Mouse (Mus musculus): ENCODE results near the gene Matn4.

Gene Matn4

DNA sequence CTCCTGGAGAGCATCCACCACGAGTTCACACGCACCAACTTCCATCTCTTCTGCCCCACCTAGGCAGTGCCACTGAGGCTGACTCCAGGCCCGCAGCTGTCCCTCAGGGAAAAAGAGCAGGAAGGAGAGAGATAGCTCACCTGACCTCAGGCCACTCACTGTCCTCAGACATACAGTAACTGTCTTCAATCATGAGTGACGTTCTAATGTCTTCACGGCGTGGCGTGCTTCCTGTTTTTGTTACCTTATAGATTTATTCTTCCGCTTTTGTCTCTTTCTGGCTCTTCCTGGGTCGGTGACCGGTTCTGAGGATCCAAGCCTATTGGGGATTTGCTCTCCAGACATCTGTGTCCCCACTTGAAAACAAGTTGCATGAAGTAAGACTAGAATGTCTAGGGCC, 9.6 kb upstream of the Matn4 start:
- peak in 1 of 2 experiments; percentile 57 for DNase-seq (ENCODE audit: low spot score in 2 of 2)

DNA sequence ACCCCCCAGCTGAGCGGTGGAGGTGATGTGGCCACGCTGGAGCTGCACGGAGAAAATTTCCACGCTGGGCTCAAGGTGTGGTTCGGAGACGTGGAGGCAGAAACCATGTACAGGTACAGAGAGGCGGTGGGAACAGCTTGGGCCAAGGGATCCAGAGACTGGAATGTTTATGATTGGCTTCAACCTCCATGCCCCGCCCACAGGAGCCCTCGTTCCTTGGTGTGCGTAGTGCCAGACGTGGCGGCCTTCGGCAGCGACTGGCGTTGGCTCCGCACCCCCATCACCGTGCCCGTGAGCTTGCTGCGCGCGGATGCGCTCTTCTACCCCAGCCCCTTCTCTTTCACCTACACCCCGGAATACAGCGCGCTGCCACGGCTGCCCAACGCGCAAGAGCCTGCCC, 9.2 kb upstream of the Matn4 start:
- no peak for DNase-seq (ENCODE audit: low spot score in 2 of 2)

DNA sequence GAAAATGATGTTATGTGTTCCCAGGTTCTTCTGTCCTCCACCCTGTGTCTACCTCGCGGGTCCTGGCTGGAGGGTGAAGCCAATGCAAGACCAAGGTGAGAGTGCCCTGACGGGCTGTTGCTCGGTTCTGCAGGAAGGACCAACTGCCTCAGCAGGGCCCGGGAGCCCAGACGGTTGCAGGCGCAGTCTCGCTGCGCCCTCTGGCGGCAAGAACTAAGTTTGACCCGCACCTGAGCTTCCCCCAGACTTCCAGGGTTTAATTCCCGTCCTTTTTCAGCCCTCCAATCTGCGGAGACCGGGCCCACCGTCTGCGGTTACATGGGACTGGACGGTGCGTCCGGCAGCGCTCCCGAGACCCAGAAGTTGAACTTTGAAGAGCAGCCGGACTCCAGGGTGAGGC, 2.7 kb upstream of the Matn4 start:
- peak; percentile 16 to 43 for DNase-seq (ENCODE audit: low spot score in 2 of 2)

DNA sequence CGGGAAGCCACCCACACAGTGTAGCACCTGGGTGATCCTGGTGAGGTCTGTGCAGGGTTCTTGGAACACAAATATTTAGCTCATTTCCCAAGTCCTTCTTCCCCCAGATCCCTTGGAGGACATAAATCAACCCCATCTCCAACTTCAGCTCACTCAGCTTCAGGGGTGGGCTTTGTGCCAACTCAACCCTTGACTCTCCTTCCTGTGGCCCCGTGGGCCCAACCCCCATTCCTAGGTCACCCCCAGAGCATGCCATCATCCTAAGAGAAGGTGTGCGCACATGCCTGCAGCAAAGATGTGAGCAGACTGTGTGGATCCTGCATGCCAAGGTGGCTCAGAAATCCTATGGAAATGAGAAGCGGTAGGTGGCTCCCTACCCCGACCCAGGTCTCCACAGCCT, 559 bp upstream of the Matn4 start:
- DNase-seq (ENCODE audit: low spot score in 2 of 2): no peak

DNA sequence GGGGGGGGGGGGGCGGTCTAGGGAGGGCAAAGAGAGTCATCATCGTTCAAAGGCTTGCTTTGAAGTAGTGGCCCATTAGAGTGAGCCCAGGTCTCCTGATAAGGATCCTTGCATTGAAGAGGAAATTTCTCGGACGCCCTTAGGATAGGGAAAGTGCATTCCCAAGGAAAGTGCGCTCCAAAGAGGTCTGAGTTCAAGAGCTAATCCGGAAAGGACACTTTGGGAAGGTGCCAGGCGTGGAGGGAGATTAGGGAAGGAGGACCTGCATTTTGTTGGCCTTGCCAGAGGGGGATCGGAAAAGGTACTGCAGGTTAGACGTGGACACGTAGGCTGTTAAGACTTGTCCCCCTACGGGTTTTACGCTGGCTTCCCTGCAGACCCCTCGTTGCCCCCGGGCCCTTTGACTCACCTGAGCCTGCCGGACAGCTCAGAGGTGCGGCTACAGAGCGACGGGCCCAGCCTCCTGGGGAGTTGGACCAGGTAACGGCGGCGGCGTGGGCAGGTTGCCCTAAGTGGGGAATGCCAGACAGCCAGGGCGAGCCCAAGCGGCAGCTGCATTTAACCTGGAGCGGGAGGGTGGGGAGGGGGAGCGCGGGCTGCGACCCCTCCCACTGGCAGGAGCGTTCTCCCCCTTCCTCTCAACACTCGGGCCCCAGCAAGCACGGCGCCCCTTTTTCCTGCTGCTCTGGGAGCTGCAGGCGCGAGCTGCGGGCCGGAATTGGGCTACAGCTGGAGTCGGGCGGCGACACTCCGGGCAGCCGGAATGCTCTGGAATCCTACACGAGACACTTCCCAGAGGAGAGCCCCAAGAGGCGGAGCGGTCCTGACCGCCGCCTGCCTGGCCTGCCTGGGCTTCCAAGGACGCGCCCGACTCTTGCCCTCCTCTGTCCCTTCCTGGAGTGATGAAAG, 624 bp downstream of the Matn4 start:
- DNase-seq (ENCODE audit: low spot score in 2 of 2): no peak

DNA sequence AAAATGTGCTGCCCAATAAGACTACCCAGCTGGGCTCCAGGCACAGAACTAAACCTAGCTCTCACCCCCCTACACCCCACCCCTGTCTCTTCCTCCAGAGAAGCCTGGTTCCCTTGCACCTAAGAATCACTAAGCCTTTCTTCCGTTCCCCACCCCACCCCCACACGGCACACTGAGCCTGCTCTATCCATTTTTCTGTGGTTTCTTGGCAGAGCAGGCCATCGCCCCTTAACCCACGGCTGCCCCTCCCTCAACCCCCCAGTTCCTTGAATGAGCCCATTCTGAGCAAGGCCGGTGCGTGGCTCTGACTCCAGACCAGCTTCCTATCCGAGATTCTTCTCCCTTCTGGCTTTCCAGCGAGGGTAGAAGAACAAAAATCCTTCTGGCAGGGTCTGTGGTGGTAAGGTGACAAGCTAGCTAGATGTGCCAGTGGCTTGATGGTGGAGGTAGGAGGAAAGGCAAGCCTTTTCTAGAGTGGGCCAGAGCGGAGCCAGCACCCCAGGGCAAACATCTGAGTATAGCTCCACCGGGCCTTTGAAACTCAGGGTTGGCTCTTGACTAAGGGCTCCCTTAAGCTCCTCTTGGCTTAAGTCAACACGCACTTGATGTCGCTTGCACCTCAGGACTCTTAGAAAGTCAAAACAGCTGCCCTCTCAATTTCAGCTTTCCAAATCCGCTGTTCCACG, 1.4 kb downstream of the Matn4 start:
- no peak for DNase-seq (ENCODE audit: low spot score in 2 of 2)

DNA sequence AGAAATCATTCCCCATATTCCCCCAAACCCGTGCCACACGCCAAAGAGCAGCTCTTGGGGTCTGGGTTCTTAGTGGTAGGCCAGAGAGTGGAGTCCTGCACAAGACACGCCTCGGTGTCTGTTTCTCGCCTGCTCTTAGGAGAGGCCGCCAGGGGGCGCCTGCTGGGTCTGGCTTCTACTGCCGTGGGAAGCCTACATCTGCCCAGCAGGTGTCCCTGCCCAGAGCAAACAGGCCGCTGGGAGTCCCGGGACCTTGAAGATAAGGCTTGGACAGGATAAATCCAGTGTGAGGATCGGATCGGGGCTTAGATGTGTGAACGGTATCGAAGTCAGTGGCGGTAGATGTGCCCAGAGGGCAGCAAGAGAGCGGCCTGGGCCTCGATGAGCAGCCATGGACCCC, 2.1 kb downstream of the Matn4 start, which contains the start of gene Rbpjl:
Gene Rbpjl, plus strand, starts transcription at position 236 of the 400 bp plus-strand sequence.
- peak; percentile 54 to 76 for DNase-seq (ENCODE audit: low spot score in 2 of 2)

DNA sequence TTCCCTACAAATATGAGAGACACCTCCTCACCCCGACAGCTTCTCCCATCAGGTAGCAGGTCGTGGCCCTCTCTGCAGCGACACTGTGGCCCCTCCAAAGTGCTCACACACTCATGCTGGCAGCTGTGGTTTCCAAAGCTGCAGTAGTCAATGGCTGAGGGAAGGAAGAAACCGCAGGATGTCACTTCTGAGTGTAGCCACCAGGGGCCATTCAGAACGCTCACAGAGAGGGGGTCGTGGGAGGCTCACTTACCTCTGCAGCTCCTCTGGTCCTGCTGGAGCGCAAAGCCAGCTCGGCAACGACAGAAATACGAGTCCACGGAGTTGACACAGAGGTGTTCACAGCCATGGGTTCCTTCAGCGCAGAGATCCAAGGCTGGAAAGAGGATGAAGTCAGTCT, 8.0 kb downstream of the Matn4 start:
- DNase-seq (ENCODE audit: low spot score in 2 of 2): no peak

DNA sequence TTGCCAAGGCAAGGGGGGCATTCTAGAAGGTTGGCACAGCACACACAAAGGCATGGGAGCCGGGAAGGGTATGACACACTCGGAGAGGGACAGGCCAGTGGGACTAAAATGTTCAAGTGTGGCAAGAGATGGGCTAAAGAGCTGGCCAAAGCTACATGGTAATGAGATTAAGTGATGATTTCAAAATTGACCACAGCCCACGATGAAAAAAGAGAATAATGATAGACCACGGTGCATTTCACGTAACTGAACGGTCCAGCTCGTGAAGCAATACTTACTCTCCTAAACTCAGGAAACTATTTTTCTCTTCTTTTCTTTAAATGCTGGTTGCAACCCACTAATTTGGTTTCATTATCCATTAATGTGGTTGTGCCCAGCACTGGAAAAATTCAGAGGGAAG, 8.9 kb downstream of the Matn4 start:
- DNase-seq (ENCODE audit: low spot score in 2 of 2): no peak

DNA sequence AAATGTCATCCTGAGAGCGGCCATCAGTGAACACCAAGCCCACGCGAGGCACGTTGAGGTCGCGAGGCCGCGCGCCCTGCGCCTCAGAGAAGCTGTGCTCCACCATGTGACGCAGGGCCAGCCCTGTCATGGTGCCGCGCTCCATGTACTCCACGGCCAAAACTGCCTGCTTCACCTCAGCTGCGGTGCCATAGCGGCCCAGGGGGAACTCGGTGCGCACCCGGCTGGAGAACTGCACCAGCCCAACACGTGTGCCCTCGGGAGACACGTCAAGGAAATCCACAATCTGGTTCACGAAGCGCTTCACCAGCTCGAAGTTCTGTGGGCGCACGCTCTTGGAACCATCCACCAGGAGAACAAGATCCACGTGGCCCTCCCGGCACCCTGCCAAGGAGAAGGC, 11.8 kb downstream of the Matn4 start:
- no peak for DNase-seq (ENCODE audit: low spot score in 2 of 2)

DNA sequence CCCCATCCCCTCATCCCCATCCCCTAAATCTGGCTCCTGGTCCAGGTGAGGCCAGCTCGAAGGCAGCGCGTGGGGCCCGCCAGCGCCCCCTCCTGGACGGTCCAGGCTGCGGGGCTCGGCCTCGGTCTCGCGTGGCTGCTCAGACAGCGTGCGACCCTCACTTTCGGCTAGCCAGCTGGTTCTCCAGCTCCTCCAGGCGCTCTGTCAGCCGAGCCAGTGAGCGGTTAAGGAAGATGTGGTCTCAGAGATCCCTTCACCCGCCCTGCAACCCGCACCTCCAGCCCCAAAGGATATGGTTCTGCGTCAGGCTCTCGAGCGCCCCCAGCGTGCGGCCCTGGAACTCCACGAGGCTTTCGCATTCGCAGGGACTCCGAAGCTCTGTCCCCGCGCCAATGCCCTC, 15.5 kb downstream of the Matn4 start:
- peak; percentile 69 to 82 for DNase-seq (ENCODE audit: low spot score in 2 of 2)

DNA sequence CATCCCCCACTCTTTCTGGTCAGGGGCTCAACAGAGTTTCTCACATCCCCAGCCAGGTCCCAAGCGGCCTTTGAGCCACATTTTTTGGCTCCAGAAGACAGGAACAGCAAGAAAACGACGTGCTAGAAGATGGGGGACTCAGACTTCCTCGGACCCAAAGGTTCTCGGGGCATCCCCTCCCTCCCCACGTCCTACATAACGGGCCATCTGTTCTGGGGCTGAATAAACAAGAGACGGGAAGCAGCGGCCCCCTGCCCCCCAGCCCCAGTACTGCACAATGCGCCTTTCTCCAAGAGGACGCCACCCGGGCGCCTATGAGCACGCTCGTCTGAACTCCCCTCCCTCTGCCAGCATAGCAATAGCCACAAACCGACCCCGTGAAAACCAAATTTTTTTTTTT, 15.9 kb downstream of the Matn4 start, which contains the start of gene Slpi:
Gene Slpi, minus strand, starts transcription at position 76 of the 400 bp plus-strand sequence.
- DNase-seq (ENCODE audit: low spot score in 2 of 2): no peak

DNA sequence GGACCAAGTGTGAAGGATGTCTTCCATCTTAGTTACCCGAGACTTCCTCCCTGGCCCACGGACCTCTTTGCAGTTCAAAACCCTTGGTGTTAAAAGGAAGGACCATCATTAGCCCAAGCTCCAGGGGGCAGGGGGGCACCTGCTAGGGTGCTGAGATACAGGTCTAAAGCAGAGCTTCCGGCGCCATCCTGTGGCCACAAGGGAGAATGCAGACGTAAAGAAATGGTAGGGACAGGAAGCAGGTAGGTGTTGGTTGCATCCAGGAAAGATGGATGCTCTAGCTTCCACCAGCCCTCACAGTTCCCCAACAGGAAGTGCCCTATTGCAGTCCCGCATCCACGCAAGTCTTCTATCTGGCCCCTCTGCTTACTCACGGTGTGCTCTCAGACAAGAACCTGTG, 18.0 kb downstream of the Matn4 start:
- DNase-seq (ENCODE audit: low spot score in 2 of 2): peak; percentile 25 to 69

DNA sequence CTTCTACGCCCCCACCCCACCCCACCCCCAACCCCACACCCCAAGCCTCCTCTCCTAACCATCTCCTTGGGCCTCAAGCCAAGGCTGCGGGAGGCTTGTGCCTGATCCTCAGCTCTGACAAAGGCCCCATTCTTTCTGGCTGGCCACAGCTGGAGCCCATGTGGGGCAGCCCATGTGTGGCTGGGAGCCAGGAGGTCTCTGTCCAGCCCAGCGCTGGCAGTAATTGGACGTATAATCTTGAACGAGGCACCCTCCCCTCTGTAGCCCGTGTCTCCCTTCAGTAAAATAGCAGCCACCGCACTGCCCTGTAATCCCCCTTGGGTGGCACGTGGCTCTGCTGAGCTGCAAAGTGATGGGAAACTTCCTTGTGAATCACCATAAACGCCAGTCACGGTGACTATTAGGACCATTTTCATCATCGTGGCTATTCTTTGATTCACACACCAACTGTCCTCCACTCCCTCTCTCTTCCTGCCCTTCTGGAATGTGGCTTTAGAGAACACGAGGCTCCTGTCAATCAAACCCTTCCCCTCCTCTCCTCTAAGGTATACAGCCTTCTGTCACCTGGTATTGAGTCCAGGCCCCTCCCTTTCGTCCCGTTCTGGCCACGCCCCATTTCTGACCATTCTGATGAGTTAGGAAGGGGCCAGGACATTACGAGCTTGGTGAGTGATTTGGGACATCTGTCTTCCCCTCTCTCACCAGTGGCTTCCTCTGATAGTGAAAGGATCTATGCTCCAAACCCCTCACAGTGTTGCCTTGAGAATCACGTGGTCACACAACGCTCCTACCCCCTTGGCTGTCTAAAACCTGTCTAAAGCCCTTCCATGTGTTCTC, 18.8 kb downstream of the Matn4 start:
- no peak for DNase-seq (ENCODE audit: low spot score in 2 of 2)

DNA sequence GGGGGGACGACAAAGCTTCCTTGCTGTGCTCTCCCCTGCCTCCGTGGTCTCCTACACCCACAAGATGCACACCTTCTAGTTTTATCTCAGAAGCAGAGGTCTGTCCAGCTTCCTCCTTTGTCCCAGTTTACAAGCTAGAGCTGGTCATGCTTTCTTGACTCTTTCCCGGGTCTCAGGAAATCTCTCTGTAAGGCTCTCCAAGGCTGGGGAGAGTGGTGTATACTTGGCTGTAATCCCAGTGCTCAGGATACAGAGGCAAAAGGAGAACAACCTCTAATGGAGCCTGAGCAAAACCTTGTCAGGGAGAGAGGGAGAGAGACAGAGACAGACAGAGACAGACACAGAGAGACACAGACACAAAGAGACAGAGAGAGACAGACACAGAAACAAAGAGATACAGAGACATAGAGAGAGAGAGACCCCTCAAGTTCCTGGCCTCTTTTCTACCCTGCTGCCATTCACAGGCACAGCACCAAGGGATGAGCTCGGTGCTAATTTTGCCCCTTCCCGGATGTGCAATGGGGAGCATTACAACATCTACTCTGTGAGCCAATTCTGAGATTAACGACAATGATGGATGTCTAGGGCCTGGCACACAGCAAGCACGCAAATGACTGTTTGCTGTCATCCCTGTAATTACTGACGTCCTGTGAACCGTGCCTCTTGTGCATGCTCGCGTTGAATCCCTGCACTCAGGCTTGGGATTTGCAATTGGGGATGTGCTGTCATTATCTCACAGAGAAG, 21.1 kb downstream of the Matn4 start:
- DNase-seq (ENCODE audit: low spot score in 2 of 2): no peak

DNA sequence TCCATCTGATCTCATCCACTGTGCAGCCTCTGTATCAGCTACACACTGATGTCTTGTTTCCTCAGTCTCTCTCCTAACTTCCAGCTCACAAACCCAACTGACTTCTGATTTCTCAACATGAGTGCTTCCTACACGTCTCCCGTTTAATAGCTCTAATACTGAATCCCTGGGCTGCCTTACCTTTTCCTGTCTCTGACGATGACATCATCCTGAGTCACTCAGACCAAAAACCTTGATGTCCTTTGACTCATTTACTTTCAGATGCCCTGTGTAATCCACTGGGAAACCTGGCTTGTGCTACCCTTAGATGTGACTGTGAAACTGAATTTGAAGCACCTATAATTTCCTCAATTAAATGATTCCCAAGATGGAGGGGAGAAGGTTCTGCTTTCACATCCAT, 22.0 kb downstream of the Matn4 start:
- no peak for DNase-seq (ENCODE audit: low spot score in 2 of 2)

DNA sequence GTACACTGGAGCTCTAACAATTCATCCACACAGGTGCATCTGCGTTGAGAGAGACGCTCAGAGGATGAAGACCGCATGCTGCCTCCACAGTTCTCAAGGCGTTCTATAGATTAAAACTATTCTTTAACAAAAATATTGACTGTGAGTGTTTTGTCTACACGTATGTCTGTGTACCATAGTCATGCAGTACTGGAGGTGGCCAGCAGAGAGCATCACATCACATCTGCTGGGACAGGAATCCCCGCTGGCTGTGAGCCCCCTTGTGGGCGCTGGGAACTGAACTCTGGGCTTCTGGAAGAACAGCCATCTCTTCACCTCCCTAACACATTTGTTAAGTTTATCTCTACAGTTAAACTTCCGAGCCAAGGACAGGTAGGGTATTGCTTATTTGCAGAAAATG, 23.2 kb downstream of the Matn4 start:
- no peak for DNase-seq (ENCODE audit: low spot score in 2 of 2)

DNA sequence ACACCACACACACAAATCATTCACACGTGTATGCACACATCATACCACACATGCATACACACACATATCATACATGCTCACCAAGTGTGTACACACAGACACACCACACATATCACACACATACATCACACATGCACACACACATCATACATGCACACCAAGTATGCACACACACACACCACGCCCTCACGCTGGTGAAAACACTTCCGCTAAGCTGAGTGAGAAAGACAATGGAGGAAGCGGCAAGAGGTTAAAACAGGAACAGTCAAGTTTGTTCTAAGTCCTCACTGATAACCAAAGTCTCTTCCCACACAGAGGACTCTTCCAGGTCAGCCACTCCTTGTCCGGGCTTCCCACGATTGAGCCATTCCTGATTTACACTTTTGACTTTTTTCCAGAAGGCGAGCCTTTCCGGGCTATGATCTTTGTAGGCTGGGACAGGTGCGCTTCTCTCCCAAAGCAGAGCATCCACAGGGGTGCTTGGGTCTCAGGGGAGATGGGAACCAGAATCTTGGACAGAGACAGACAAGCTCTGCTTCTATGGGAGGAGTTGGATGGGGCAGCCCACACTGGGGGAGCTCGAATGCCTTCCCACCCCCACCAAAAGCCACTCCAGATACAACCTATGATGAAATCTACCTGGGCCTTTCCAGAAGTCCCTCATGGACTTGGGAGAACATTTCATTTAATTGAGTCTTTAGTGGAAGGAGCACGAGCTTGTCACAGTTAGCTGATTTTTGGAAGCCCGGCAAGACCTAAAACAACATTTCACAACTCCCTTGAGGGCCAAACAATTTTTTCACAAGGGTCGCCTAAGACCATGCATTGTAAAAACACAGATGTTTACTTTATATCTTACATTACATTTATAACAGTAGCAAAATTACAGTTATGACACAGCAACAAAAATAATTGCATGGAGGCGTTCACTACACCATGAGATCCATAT, 27.2 kb downstream of the Matn4 start:
- no peak for DNase-seq (ENCODE audit: low spot score in 2 of 2)

DNA sequence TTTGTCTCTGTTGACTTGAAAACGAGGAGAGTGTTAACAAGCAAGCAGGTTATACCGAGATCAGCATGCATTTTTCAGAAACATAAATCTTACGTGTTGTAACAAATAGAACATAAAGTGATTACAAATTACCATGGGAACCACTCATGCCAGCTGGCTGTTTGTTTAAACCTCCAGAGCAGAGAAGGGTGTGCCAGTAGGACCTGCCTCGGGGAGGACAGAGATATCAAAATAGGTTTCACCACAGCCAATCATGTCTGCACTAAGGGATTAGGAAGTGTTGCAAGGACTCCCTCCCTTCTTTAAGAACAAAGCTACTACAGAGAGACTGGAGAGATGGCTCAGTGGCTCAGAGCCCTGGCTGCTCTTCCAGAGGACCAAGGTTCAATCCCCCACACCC, 31.8 kb downstream of the Matn4 start:
- DNase-seq (ENCODE audit: low spot score in 2 of 2): no peak

DNA sequence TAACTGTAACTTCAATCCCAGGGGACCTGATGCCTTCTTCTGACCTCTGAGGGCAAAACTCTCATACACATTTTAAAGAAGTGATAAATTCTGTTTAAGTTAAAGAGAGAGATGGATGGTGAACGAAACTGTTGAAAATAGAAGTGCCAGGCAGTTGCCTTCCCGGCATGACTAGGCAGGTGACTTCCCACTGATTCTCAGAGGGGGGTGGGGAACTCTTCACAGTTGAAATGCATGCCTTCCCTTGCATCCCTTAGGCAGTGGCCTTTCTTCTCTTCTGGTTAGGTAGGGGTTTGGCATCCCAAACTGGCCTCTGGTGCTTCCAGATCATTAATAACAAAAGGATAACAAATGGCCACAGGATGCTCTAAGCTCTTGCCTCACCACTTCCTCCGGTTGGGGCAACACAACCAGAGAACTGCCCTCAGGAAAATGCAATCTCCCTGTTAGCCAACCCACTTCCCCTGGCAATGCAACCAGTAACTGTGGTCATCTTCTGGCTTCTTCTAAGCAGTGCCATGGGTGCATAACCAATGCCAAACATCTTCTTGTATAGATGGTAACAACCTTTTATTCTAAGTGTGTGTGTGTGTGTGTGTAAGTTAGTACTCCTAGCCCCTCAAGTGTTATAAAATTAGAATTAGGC, 32.4 kb downstream of the Matn4 start:
- no peak for DNase-seq (ENCODE audit: low spot score in 2 of 2)

Data from natural killer cell, adult 2 months (primary cell).